Mouse (Mus musculus): ENCODE results near the gene Arhgap19. TPM values are rescaled to one million over a fixed set of nuclear protein-coding genes. Genes with fewer than 3 reads are reported as not detected.
"Not testable (repeated sequence)": the region's sequence is repeated elsewhere in the genome, so short reads cannot be mapped to it uniquely, and the experiment has no call there.

Gene Arhgap19
- 10.5 and 12.9 TPM in 2 replicates for polyA plus RNA-seq (2015; fragmentation: Nextera tagmentation; extraction: Ambion mirVana)

GRCm38 (mm10) chr19:41801742-41802369 is at the start of gene Arhgap19:
Gene Arhgap19 (minus strand): TSS chr19:41802047.
- under 1% methylated on average over 45 of the region's 48 CpGs for WGBS (ENCODE audit: insufficient replicate concordance)
- Histone ChIP-seq H3K4me1 (ENCODE audit: insufficient read depth) (peaks cover 22% of the 10 kb centered on the region; the same call in 1 of the 2 replicates), H3K27ac (ENCODE audit: low read depth) (peak within 1 kb of the TSS; percentile 81), H3K9me3 (ENCODE audit: low read length) (peaks cover 5% of the 10 kb centered on the region; the same call in 1 of the 2 replicates), H3K9ac (replicated peaks) (peak within 1 kb of the TSS; percentile 94), H3K4me3 (ENCODE audit: low read depth, low read length) (peak within 1 kb of the TSS; percentile 97), H3K36me3 (replicated peaks; ENCODE audit: insufficient read depth, low read length) (no peaks in the 10 kb centered on the region), H3K27me3 (ENCODE audit: insufficient read depth, low read length) (no peaks in the 10 kb centered on the region), H3K4me2 (ENCODE audit: low read depth, low read length) (peak within 1 kb of the TSS; percentile 80)
- ATAC-seq, result peak; percentile 100
- TF ChIP-seq EP300 (IDR thresholded peaks at IDR 0.05; ENCODE audit: low read depth) (no peak; the same call in 1 of the 2 replicates), CTCF (IDR thresholded peaks at IDR 0.05; ENCODE audit: low read depth) (no peak)
- peak; percentile 92 for DNase-seq

GRCm38 (mm10) chr19:41850719-41851543 is 49.1 kb upstream of the Arhgap19 start:
- Histone ChIP-seq H3K9ac (replicated peaks) (peak overlapping the region; percentile 26; the same call in 1 of the 2 replicates), H3K36me3 (replicated peaks; ENCODE audit: insufficient read depth, low read length) (no peaks in the 10 kb centered on the region), H3K4me1 (ENCODE audit: insufficient read depth) (peaks cover 11% of the 10 kb centered on the region), H3K4me2 (ENCODE audit: low read depth, low read length) (peak overlapping the region; percentile 30; the same call in 1 of the 2 replicates), H3K9me3 (ENCODE audit: low read length) (no peaks in the 10 kb centered on the region), H3K4me3 (ENCODE audit: low read depth, low read length) (no peak overlapping the region), H3K27me3 (ENCODE audit: insufficient read depth, low read length) (no peaks in the 10 kb centered on the region), H3K27ac (ENCODE audit: low read depth) (peak overlapping the region; percentile 55; the same call in 1 of the 2 replicates)
- ATAC-seq (no peak), DNase-seq (peak; percentile 34)
- TF ChIP-seq EP300 (IDR thresholded peaks at IDR 0.05; ENCODE audit: low read depth), result no peak
- TF ChIP-seq CTCF (IDR thresholded peaks at IDR 0.05; ENCODE audit: low read depth), result no peak
- WGBS (ENCODE audit: insufficient replicate concordance), result 41% methylated on average over 14 of the region's 14 CpGs

DNA sequence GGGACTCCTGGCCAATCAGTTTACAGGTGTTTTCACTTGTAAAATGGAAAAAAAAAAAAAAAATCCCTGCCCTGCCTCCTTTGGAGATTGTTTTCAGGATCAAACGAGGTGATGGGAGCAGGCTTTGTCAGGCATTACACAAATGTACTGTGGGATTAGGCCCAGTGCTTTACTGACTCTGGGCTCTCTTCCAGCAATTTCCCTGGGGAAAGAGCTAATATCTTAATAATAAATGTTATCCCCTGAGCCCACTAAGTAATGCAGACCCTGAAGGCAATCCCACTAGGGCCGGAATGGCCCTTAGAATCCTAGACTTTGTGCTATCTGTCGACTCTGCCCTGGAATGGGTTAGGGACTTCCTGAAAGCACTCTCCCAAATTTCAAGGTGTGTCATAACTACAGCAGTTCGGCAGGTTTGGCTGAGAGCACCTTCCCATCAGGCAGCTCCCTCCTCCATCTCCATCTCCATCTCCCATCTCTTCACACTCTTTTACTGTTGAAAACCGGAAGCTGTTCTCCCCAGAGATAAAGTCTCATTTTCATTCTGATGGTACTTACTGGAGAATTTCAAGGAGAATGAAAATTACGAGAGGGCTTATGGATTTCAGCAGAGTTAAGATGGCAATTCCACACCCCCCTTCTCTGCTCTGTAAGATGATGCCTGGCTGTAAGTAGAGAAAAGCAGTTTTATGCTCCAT is 48.3 kb upstream of the Arhgap19 start:
- DNase-seq (no peak), ATAC-seq (no peak)
- TF ChIP-seq CTCF (IDR thresholded peaks at IDR 0.05; ENCODE audit: low read depth) (no peak), EP300 (IDR thresholded peaks at IDR 0.05; ENCODE audit: low read depth) (no peak)
- peaks cover 14% of the 10 kb centered on the region for H3K4me1 ChIP-seq (ENCODE audit: insufficient read depth)
- 63% methylated on average over 6 of the region's 6 CpGs for WGBS (ENCODE audit: insufficient replicate concordance)
- H3K9me3 ChIP-seq (ENCODE audit: low read length), result no peaks in the 10 kb centered on the region
- no peak overlapping the region for H3K4me2 ChIP-seq (ENCODE audit: low read depth, low read length)
- H3K27me3 ChIP-seq (ENCODE audit: insufficient read depth, low read length), result no peaks in the 10 kb centered on the region
- H3K27ac ChIP-seq (ENCODE audit: low read depth), result no peak overlapping the region
- H3K36me3 ChIP-seq (replicated peaks; ENCODE audit: insufficient read depth, low read length), result no peaks in the 10 kb centered on the region
- no peak overlapping the region for H3K9ac ChIP-seq (replicated peaks)
- H3K4me3 ChIP-seq (ENCODE audit: low read depth, low read length), result no peak overlapping the region

DNA sequence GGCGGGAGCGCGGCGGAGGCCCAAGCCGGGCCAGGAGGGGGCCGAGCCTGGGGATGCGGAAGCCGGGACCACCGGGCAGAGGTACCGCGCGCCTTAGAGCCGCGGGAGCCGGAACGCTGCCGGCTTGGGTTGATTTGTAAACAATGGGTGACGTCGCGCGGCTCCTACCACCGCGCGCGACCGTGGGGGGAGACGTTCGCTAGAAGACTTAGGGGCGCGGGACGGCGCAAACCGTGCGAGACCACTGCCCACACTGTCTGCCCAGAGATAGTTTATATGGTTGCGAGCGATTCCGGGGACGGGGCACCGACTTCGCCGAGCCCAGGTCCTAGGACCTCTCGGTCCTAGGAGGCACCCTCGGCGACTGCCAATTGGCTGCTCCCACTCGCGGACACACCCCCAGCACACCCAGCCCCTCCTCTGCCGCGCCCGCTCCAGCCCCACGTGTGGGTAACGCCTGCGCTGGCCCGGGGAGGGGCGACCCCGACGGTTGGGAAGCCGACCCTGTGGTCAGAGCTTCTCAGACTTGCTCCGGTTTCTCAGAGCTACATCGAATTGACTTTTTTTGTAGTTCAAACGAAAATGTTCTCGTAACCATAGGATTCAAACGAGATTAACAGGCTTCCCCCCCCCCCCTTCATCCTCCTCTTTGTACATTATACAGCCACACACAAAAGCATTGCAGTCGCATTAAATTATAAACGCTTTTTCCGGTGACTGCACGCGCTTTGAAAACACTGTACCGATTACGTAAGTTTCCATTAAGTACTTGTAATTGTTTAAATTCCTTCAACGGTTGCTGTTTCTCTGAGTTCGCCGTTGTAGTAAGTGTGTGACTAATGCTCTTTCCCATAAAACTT is 46.4 kb upstream of the Arhgap19 start, which contains the start of gene Frat2:
Gene Frat2, minus strand, starts transcription at position 141 of the 860 bp plus-strand sequence.
- peaks cover 14% of the 10 kb centered on the region for H3K4me1 ChIP-seq (ENCODE audit: insufficient read depth)
- peak within 1 kb of the TSS; percentile 92 for H3K4me3 ChIP-seq (ENCODE audit: low read depth, low read length)
- TF ChIP-seq CTCF (IDR thresholded peaks at IDR 0.05; ENCODE audit: low read depth) (no peak), EP300 (IDR thresholded peaks at IDR 0.05; ENCODE audit: low read depth) (peak; percentile 66)
- no peaks in the 10 kb centered on the region for H3K9me3 ChIP-seq (ENCODE audit: low read length)
- no peaks in the 10 kb centered on the region for H3K36me3 ChIP-seq (replicated peaks; ENCODE audit: insufficient read depth, low read length)
- H3K4me2 ChIP-seq (ENCODE audit: low read depth, low read length), result peak within 1 kb of the TSS; percentile 85
- H3K27me3 ChIP-seq (ENCODE audit: insufficient read depth, low read length), result no peaks in the 10 kb centered on the region
- peak within 1 kb of the TSS; percentile 83 for H3K9ac ChIP-seq (replicated peaks)
- under 1% methylated on average over 68 of the region's 72 CpGs for WGBS (ENCODE audit: insufficient replicate concordance)
- ATAC-seq, result peak; percentile 93
- peak; percentile 93 for DNase-seq
- H3K27ac ChIP-seq (ENCODE audit: low read depth), result peak within 1 kb of the TSS; percentile 96

- H3K27ac ChIP-seq (ENCODE audit: low read depth), result peak overlapping the region; percentile 96
- peak overlapping the region; percentile 92 for H3K4me3 ChIP-seq (ENCODE audit: low read depth, low read length)
- WGBS (ENCODE audit: insufficient replicate concordance), result under 1% methylated on average over 37 of the region's 53 CpGs
- ATAC-seq, result peak; percentile 48
- not testable (repeated sequence) for DNase-seq; H3K27me3 ChIP-seq (ENCODE audit: insufficient read depth, low read length); H3K36me3 ChIP-seq (replicated peaks; ENCODE audit: insufficient read depth, low read length); H3K9me3 ChIP-seq (ENCODE audit: low read length)
- H3K4me2 ChIP-seq (ENCODE audit: low read depth, low read length), result peak overlapping the region; percentile 85
- H3K4me1 ChIP-seq (ENCODE audit: insufficient read depth), result peaks cover 14% of the 10 kb centered on the region
- peak overlapping the region; percentile 83 for H3K9ac ChIP-seq (replicated peaks)
Measured at GRCm38 (mm10) chr19:41847614-41847991, 45.8 kb upstream of the Arhgap19 start.
